Mouse (Mus musculus) heart, embryonic 10.5 days (tissue): Measurements from ENCODE around the gene Serf2. TPM values are rescaled to one million over a fixed set of nuclear protein-coding genes. Genes with fewer than 3 reads are reported as not detected.
"Not testable (repeated sequence)": the region's sequence is repeated elsewhere in the genome, so short reads cannot be mapped to it uniquely, and the experiment has no call there.

Source experiments
- DNase-seq: peaks from one replicate; pipeline ENCODE4 v3.0.0-alpha.2; 2017; ENCODE audit warnings: low spot score
- H3K27ac ChIP-seq: fragments of 300-500 bp; sonication (generic); 2 replicates; pipeline ENCODE4 v1.5.1; 2016; ENCODE audit warnings: mild to moderate bottlenecking
- H3K27me3 ChIP-seq: fragments of 300-500 bp; sonication (generic); 2 replicates; pipeline ENCODE4 v1.6.1; 2016; ENCODE audit warnings: mild to moderate bottlenecking; ENCODE audit not compliant: poor library complexity, insufficient read depth, severe bottlenecking
- H3K36me3 ChIP-seq: fragments of 300-500 bp; sonication (generic); 2 replicates; pipeline ENCODE4 v1.6.1; 2016; ENCODE audit warnings: mild to moderate bottlenecking, moderate library complexity
- H3K4me1 ChIP-seq: fragments of 300-500 bp; sonication (generic); 2 replicates; pipeline ENCODE4 v1.6.1; 2016; ENCODE audit warnings: mild to moderate bottlenecking
- H3K4me3 ChIP-seq: fragments of 300-500 bp; sonication (generic); 2 replicates; pipeline ENCODE4 v1.5.1; 2016; ENCODE audit warnings: mild to moderate bottlenecking, moderate library complexity
- H3K9me3 ChIP-seq: fragments of 300-500 bp; sonication (generic); 2 replicates; pipeline ENCODE4 v1.6.1; 2016; ENCODE audit warnings: mild to moderate bottlenecking, moderate library complexity
- WGBS: fragments of 180-500 bp; shearing (Covaris S2); methylation state at CpG from one replicate; pipeline ENCODE4 v1.1.7; 2016; 5-methylcytosine and 5-hydroxymethylcytosine counted together
- microRNA-seq: library from miRNA; unstranded; fragments of <30 nt; microRNA quantifications from one replicate; pipeline ENCODE4, GENCODE M21; 2017
- polyA plus RNA-seq: library from polyadenylated mRNA; unstranded; fragments of >200 nt; fragmentation: Nextera tagmentation; extraction: Ambion mirVana; gene quantifications from 2 replicates; pipeline ENCODE4 v1.2.1, GENCODE M21; 2016

Gene Serf2
- polyA plus RNA-seq, 1 experiment from 2014 or later = 534 TPM

GRCm38 (mm10) chr2:121480498-121480897 lies 31.5 kb downstream of the Serf2 start:
- no peaks in the 10 kb centered on the region for H3K36me3 ChIP-seq
- no peaks in the 10 kb centered on the region for H3K4me1 ChIP-seq
- H3K27ac ChIP-seq = no peak overlapping the region
- H3K9me3 ChIP-seq = no peaks in the 10 kb centered on the region
- no peak overlapping the region for H3K4me3 ChIP-seq
- WGBS = 55% methylated on average over 3 of the region's 3 CpGs
- H3K27me3 ChIP-seq = no peaks in the 10 kb centered on the region
- DNase-seq = peak; percentile 63

- not testable (repeated sequence) for H3K4me1 ChIP-seq, H3K27ac ChIP-seq, H3K27me3 ChIP-seq, H3K36me3 ChIP-seq, H3K4me3 ChIP-seq, H3K9me3 ChIP-seq
- peak; percentile 61 for DNase-seq
- WGBS = 81% methylated on average over 13 of the region's 13 CpGs
These were observed 31.9 kb downstream of the Serf2 start for GRCm38 (mm10) chr2:121480916-121481315.

DNA sequence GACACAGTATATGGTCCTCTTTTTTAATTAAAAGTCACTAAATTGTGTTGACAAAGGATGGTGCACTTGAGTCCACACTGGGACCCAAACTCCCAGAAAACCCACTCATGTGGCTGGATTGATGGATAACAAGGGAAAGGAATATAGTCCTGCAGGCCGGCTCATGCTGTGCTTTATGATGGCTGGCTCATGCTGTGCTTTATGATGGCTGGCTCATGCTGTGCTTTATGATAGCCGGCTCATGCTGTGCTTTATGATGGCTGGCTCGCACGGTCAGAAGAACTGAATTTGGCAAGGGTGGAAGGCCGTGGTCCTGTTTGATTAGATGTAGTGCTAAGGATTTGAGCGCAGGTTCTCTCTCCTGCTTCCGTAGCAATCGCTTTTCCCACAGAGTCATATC lies 34.6 kb downstream of the Serf2 start:
- no peaks in the 10 kb centered on the region for H3K27me3 ChIP-seq
- no peaks in the 10 kb centered on the region for H3K36me3 ChIP-seq
- H3K9me3 ChIP-seq = no peaks in the 10 kb centered on the region
- no peaks in the 10 kb centered on the region for H3K4me1 ChIP-seq
- 75% methylated on average over 8 of the region's 8 CpGs for WGBS
- H3K4me3 ChIP-seq = no peak overlapping the region
- no peak overlapping the region for H3K27ac ChIP-seq
- peak; percentile 61 for DNase-seq

DNA sequence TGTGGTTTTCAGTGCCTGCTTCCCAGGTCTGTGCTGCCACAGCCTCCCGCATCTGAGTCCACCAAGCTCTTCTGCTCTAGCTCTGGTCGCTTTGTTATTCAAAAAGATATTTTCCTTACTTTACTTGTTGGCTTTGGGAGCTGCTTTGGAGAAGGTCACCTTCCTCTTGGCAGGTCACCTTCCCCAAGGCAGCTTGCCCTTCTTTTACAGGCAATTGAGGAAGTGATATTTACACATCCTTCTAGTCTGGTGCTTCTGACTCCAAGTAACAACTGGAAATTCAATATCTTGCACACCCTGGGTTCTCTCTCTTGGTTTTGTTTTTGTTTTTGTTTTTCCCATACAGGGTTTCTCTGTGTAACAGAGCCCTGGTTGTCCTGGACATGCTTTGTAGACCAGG lies 35.4 kb downstream of the Serf2 start:
- not testable (repeated sequence) for DNase-seq, H3K4me1 ChIP-seq, H3K9me3 ChIP-seq, H3K27me3 ChIP-seq, H3K27ac ChIP-seq, H3K4me3 ChIP-seq, H3K36me3 ChIP-seq
- whole genome bisulfite sequencing = 79% methylated on average over 2 of the region's 2 CpGs

- H3K27ac ChIP-seq, H3K27me3 ChIP-seq, H3K4me3 ChIP-seq, H3K4me1 ChIP-seq, DNase-seq, H3K9me3 ChIP-seq: not testable (repeated sequence)
- peaks cover 11% of the 10 kb centered on the region for H3K36me3 ChIP-seq
- WGBS = 83% methylated on average over 1 of the region's 6 CpGs
These were observed 52.6 kb downstream of the Serf2 start for GRCm38 (mm10) chr2:121501550-121501949.

- peaks cover 27% of the 10 kb centered on the region for H3K36me3 ChIP-seq
- H3K27me3 ChIP-seq, H3K9me3 ChIP-seq: not testable (repeated sequence)
- H3K4me1 ChIP-seq = peaks cover 15% of the 10 kb centered on the region
- peak; percentile 95 for DNase-seq
- WGBS = 5% methylated on average over 42 of the region's 42 CpGs
- peak within 1 kb of the TSS; percentile 78 for H3K27ac ChIP-seq
- H3K4me3 ChIP-seq = peak within 1 kb of the TSS; percentile 64
These were observed 57.2 kb downstream of the Serf2 start, which contains the start of the genes Mfap1a and Wdr76 for GRCm38 (mm10) chr2:121505942-121506882. Gene Mfap1a, minus strand, starts transcription at chr2:121506665. Gene Wdr76, plus strand, starts transcription at chr2:121506723.

GRCm38 (mm10) chr2:121507173-121507950 lies 58.4 kb downstream of the Serf2 start:
- peak overlapping the region; percentile 64 for H3K4me3 ChIP-seq
- H3K9me3 ChIP-seq = no peaks in the 10 kb centered on the region
- no peaks in the 10 kb centered on the region for H3K27me3 ChIP-seq
- peaks cover 34% of the 10 kb centered on the region for H3K36me3 ChIP-seq
- H3K4me1 ChIP-seq = peaks cover 15% of the 10 kb centered on the region
- H3K27ac ChIP-seq = 0 out of 2 replicates have a peak overlapping the region, but pooled peaks have one; percentile 78
- 29% methylated on average over 12 of the region's 12 CpGs for WGBS
- no peak for DNase-seq

Small RNAs within 50 kb of the gene (microRNA-seq; reads per million reads assigned to microRNA genes)
- not detected for gene Gm22953

Other genes with a start within 250 kb of the Serf2 start
- gene Trp53bp1, start 177.8 kb upstream of the Serf2 start, polyA plus RNA-seq = 75.0 and 81.9 TPM in 2 replicates
- 5.2 and 5.5 TPM in 2 replicates for gene Map1a, start 159.6 kb upstream of the Serf2 start, polyA plus RNA-seq
- 11.7 and 12.2 TPM in 2 replicates for gene Ppip5k1, start 93.8 kb upstream of the Serf2 start, polyA plus RNA-seq
- gene Ckmt1, start 91.5 kb upstream of the Serf2 start, polyA plus RNA-seq = 0.16 and 0.63 TPM in 2 replicates
- gene Strc, start 62.0 kb upstream of the Serf2 start, polyA plus RNA-seq = not detected in 2 replicates
- gene Pdia3, start 35.4 kb upstream of the Serf2 start, polyA plus RNA-seq = 736 and 829 TPM in 2 replicates
- gene Catsper2, start 35.4 kb upstream of the Serf2 start, polyA plus RNA-seq = 2.8 and 3.1 TPM in 2 replicates
- gene Ell3, start 4.9 kb upstream of the Serf2 start, polyA plus RNA-seq = 2.0 and 3.5 TPM in 2 replicates
- 139 and 162 TPM in 2 replicates for gene Hypk, start 4.1 kb downstream of the Serf2 start, polyA plus RNA-seq
- gene Serinc4, start 7.6 kb downstream of the Serf2 start, polyA plus RNA-seq = 0.09 and 0.20 TPM in 2 replicates
- gene Mfap1b, start 24.9 kb downstream of the Serf2 start, polyA plus RNA-seq = 45.4 and 49.3 TPM in 2 replicates
- gene Mfap1a, start 57.5 kb downstream of the Serf2 start, polyA plus RNA-seq = 17.7 and 23.8 TPM in 2 replicates
- 6.8 and 9.1 TPM in 2 replicates for gene Wdr76, start 57.5 kb downstream of the Serf2 start, polyA plus RNA-seq